Mouse (Mus musculus) right cerebral cortex, postnatal 25 days (tissue): Measurements from ENCODE around the gene Cbl.

Experiments used
- DNase-seq: peaks from one replicate; pipeline ENCODE4 v3.0.0; 2022

The Cbl gene

DNA sequence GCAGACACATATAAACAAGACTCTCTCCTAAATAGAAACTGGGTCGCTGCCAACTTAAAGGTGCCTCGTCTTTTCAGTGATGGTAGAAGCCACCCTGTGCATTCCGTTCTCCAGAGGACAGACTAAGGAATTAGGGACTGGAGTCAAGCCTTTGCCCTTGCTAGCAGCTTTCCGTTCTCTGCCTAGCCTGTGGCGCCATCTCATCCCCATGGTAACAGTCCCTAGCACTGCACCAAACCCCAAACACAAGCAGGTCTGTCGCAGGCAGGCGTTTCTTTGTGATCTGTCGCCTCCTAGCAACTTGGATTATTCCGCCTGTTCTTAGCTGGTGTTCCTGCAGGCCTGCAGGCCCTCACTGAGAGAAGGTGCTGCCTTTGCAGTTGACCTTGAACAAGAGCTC, 137.3 kb downstream of the Cbl start:
- DNase-seq = peak; percentile 66

- DNase-seq = no peak
Observed at GRCm38 (mm10) chr9:44095781-44096180, 138.1 kb downstream of the Cbl start.

DNA sequence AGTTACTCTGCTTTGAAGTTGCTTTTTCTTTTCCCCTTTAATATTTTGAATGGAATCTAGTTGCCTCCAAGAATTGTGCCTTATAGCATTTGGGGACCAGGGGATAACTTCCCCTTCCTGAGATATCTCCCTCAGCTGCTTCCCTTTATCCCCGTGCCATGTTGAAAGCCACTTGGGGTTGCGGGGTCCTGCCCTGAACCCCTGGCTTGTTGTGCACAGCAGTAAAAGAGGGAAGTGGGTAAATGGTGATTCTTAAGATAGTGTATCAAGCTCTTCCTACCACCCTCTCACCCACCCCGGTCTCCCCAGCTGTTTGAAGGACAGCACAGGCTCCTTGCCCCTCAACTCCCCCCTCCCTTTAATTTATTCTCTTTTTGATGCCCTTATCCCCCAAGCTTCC, 139.1 kb downstream of the Cbl start:
- no peak for DNase-seq

- peak; percentile 83 for DNase-seq
Observed at GRCm38 (mm10) chr9:44093612-44094503, 140.0 kb downstream of the Cbl start.
